Mouse (Mus musculus) spleen, adult 2 months (tissue): ENCODE results near the gene Csf2ra. TPM values are rescaled to one million over a fixed set of nuclear protein-coding genes. Genes with fewer than 3 reads are reported as not detected.
A peak's percentile ranks its signal among the peaks of the same experiment; 100 is the strongest.
"Not testable (repeated sequence)": the region's sequence is repeated elsewhere in the genome, so short reads cannot be mapped to it uniquely, and the experiment has no call there.

ENCODE experiments used
- DNase-seq, 2 experiments: peaks; one replicate each; pipeline versions ENCODE4 v3.0.0 to v3.0.0-alpha.2; 2012 to 2021; ENCODE audit warnings: low spot score in 2 of 2, low read depth in 1 of 2
- H3K27ac ChIP-seq: fragments of 200-500 bp; 2 replicates; pipeline ENCODE4 v1.5.1; 2012; ENCODE audit warnings: low read length, inconsistent platforms; ENCODE audit not compliant: insufficient read depth
- H3K27me3 ChIP-seq: fragments of 200-500 bp; 2 replicates; pipeline ENCODE4 v1.6.1; 2012; ENCODE audit warnings: mild to moderate bottlenecking, moderate library complexity, low read length, inconsistent platforms; ENCODE audit not compliant: control insufficient read depth, insufficient read depth
- H3K36me3 ChIP-seq: fragments of 200-500 bp; 2 replicates; pipeline ENCODE4 v1.6.1; 2012; ENCODE audit warnings: mild to moderate bottlenecking, low read length, inconsistent platforms; ENCODE audit not compliant: control insufficient read depth, insufficient read depth
- H3K4me1 ChIP-seq: fragments of 200-500 bp; 2 replicates; pipeline ENCODE4 v1.6.1; 2011; ENCODE audit warnings: inconsistent platforms; ENCODE audit not compliant: control insufficient read depth, insufficient read depth, insufficient read length
- H3K4me3 ChIP-seq: fragments of 200-500 bp; 2 replicates; pipeline ENCODE4 v1.5.1; 2011; ENCODE audit warnings: mild to moderate bottlenecking, inconsistent platforms; ENCODE audit not compliant: insufficient read depth, insufficient read length; ENCODE audit errors: extremely low read depth
- CTCF ChIP-seq: fragments of 200-500 bp; IDR thresholded peaks from 2 replicates; pipeline ENCODE4 v1.5.1; 2011; ENCODE audit warnings: mild to moderate bottlenecking, inconsistent platforms; ENCODE audit not compliant: insufficient read depth, insufficient read length, insufficient replicate concordance; ENCODE audit errors: extremely low read depth
- POLR2A ChIP-seq: fragments of 200-500 bp; IDR thresholded peaks from 2 replicates; pipeline ENCODE4 v1.6.1; 2011; ENCODE audit warnings: low read depth, low read length, inconsistent platforms
- WGBS: fragments of 180-500 bp; shearing (Covaris S2); methylation state at CpG from one replicate; pipeline ENCODE4 v1.1.7; 2018; 5-methylcytosine and 5-hydroxymethylcytosine counted together
- polyA plus RNA-seq: library from polyadenylated mRNA; depleted of rRNA; stranded (reverse); fragments of >200 nt; gene quantifications from 2 replicates; pipeline ENCODE4 v1.2.3, GENCODE M21; 2012; rRNA removed

The Csf2ra gene
- polyA plus RNA-seq, result 419 and 523 TPM in 2 replicates

GRCm38 (mm10) chr19:61227941-61228701 is at the start of gene Csf2ra:
Gene Csf2ra, minus strand, starts transcription at chr19:61228429.
- Histone ChIP-seq H3K36me3 (no peaks in the 10 kb centered on the region), H3K4me3 (peak within 1 kb of the TSS; percentile 66), H3K4me1 (peaks cover 8% of the 10 kb centered on the region; the same call in 1 of the 2 replicates), H3K27me3 (no peaks in the 10 kb centered on the region), H3K27ac (peak within 1 kb of the TSS; percentile 78)
- TF ChIP-seq CTCF, result no peak
- TF ChIP-seq POLR2A, result no peak
- 60% methylated on average over 36 of the region's 36 CpGs for WGBS
- DNase-seq, result peak in 1 of 2 experiments; percentile 31

GRCm38 (mm10) chr19:61275446-61275845 is 47.2 kb upstream of the Csf2ra start:
- Histone ChIP-seq H3K27ac (no peak overlapping the region), H3K27me3 (no peaks in the 10 kb centered on the region), H3K36me3 (no peaks in the 10 kb centered on the region), H3K4me3 (no peak overlapping the region), H3K4me1 (no peaks in the 10 kb centered on the region)
- TF ChIP-seq POLR2A (no peak), CTCF (no peak)
- 90% methylated on average over 1 of the region's 1 CpGs for WGBS
- no peak for DNase-seq

- not testable (repeated sequence) for H3K27me3 ChIP-seq, H3K4me1 ChIP-seq, DNase-seq, H3K36me3 ChIP-seq, H3K4me3 ChIP-seq, H3K27ac ChIP-seq
- WGBS, result 46% methylated on average over 11 of the region's 11 CpGs
These were observed 40.9 kb upstream of the Csf2ra start for GRCm38 (mm10) chr19:61269141-61269540.

GRCm38 (mm10) chr19:61267141-61267540 is 38.9 kb upstream of the Csf2ra start:
- TF ChIP-seq CTCF, result no peak
- H3K27me3 ChIP-seq, result no peaks in the 10 kb centered on the region
- 23% methylated on average over 7 of the region's 7 CpGs for WGBS
- no peak overlapping the region for H3K27ac ChIP-seq
- no peaks in the 10 kb centered on the region for H3K4me1 ChIP-seq
- no peak overlapping the region for H3K4me3 ChIP-seq
- no peak for DNase-seq
- H3K36me3 ChIP-seq, result no peaks in the 10 kb centered on the region

- DNase-seq, result peak; percentile 27 to 31
- Histone ChIP-seq H3K4me1 (no peaks in the 10 kb centered on the region), H3K36me3 (no peaks in the 10 kb centered on the region), H3K27ac (no peak overlapping the region), H3K27me3 (no peaks in the 10 kb centered on the region), H3K4me3 (no peak overlapping the region)
- WGBS, result 4% methylated on average over 26 of the region's 26 CpGs
- TF ChIP-seq POLR2A (no peak), CTCF (no peak)
These were observed 38.4 kb upstream of the Csf2ra start for GRCm38 (mm10) chr19:61266651-61267050.

GRCm38 (mm10) chr19:61266246-61266615 is 38.0 kb upstream of the Csf2ra start:
- H3K27ac ChIP-seq, result no peak overlapping the region
- H3K27me3 ChIP-seq, result no peaks in the 10 kb centered on the region
- peaks cover 3% of the 10 kb centered on the region; the same call in 1 of the 2 replicates for H3K4me1 ChIP-seq
- WGBS, result under 1% methylated on average over 12 of the region's 12 CpGs
- TF ChIP-seq POLR2A (no peak), CTCF (no peak)
- no peak overlapping the region for H3K4me3 ChIP-seq
- H3K36me3 ChIP-seq, result no peaks in the 10 kb centered on the region
- DNase-seq, result peak; percentile 38 to 61

- no peaks in the 10 kb centered on the region for H3K36me3 ChIP-seq
- peak; percentile 84 to 94 for DNase-seq
- 6% methylated on average over 3 of the region's 3 CpGs for WGBS
- H3K27ac ChIP-seq, result no peak overlapping the region
- H3K27me3 ChIP-seq, result no peaks in the 10 kb centered on the region
- peaks cover 5% of the 10 kb centered on the region; the same call in 1 of the 2 replicates for H3K4me1 ChIP-seq
- TF ChIP-seq POLR2A (no peak), CTCF (peak; percentile 58; the same call in 1 of the 2 replicates)
- H3K4me3 ChIP-seq, result no peak overlapping the region
These were observed 37.4 kb upstream of the Csf2ra start for GRCm38 (mm10) chr19:61265349-61266245.
